ENCODE assay signal across 13 mouse cellular contexts in the genomic region with DNA sequence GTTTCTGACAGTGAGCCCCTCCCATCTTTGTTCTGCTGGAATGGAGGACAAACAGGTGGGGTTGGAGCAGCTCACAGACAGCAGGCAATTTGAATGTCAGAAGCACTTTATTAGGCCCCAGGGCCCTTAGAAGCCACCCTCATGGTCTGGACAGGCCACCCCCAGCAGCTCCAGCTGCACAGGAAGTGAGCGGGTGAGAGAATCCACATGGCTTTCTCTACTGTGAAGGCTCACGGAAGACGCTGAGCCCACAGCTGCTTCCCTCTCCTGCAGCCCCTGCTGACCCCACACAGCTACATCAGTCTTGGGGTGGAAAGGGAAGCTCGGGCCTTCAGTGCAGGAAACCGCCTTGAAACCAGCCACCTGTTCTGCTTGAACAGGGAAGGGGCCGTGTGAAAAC. TPM values are rescaled to one million over a fixed set of nuclear protein-coding genes. Genes with fewer than 3 reads are reported as not detected.
DNase-seq lines count a peak whose midpoint lies in the region; ATAC-seq and TF ChIP-seq lines count a peak whose summit lies in the region.
"Had no signal": no experiment of that assay in that cellular context is flagged by ENCODE, and none has a peak within 500 bp of the region (broad histone marks: within the 10 kb centered on the region; RNA-seq: fewer than 3 reads in every experiment).

No protein-coding gene starts in this region.

- TF ChIP-seq CTCF in kidney, postnatal 0 days (IDR thresholded peaks at IDR 0.05; ENCODE audit: low read depth), result no peak
- 0 out of 2 replicates have a peak, but pooled peaks have one; percentile 13 for TF ChIP-seq CTCF in thymus, adult 2 months (IDR thresholded peaks at IDR 0.05; ENCODE audit: borderline replicate concordance, control insufficient read depth, extremely low read depth, insufficient read depth, low read length, poor library complexity)

- WGBS in kidney, postnatal 0 days, result 14% methylated on average over 6 of the region's 6 CpGs
- WGBS in thymus, adult 2 months, result 7% methylated on average over 6 of the region's 6 CpGs
- WGBS in intestine, embryonic 16.5 days, result 36% methylated on average over 6 of the region's 6 CpGs
- WGBS in stomach, embryonic 16.5 days, result 31% methylated on average over 6 of the region's 6 CpGs

- H3K27me3 ChIP-seq in kidney, postnatal 0 days (ENCODE audit: insufficient read depth, low read length), result no peaks in the 10 kb centered on the region
- no peaks in the 10 kb centered on the region for H3K27me3 ChIP-seq in thymus, adult 2 months (ENCODE audit: control insufficient read depth, insufficient read depth, low read length)
- no peaks in the 10 kb centered on the region for H3K27me3 ChIP-seq in intestine, embryonic 16.5 days (replicated peaks; ENCODE audit: control insufficient read depth, insufficient read depth, low read length)
- no peaks in the 10 kb centered on the region for H3K27me3 ChIP-seq in stomach, embryonic 16.5 days (ENCODE audit: control insufficient read depth, insufficient read depth, low read length)

- H3K36me3 ChIP-seq in kidney, postnatal 0 days (ENCODE audit: insufficient read depth, low read length), result peaks cover 13% of the 10 kb centered on the region; the same call in 1 of the 2 replicates
- no peaks in the 10 kb centered on the region for H3K36me3 ChIP-seq in thymus, adult 2 months (ENCODE audit: control insufficient read depth, insufficient read depth, low read length)
- no peaks in the 10 kb centered on the region; the same call in 1 of the 2 replicates for H3K36me3 ChIP-seq in intestine, embryonic 16.5 days (ENCODE audit: control insufficient read depth, insufficient read depth, low read length)
- 0 out of 2 replicates have a peak, but pooled peaks cover 7% of the 10 kb centered on the region for H3K36me3 ChIP-seq in stomach, embryonic 16.5 days (ENCODE audit: control insufficient read depth, insufficient read depth, low read length)
- H3K36me3 ChIP-seq: hindbrain, embryonic 15.5 days had no signal

- DNase-seq in kidney, postnatal 0 days (ENCODE audit: low spot score), result peak; percentile 83
- no peak for DNase-seq in kidney, adult 18-20 months
- DNase-seq in thymus, adult 2 months, result no peak
- DNase-seq in thymus, postnatal 4 days, result no peak
- DNase-seq in layer of hippocampus, postnatal 14 days (ENCODE audit: low spot score in 2 of 2), result no peak
- DNase-seq in left cerebral cortex, adult 9 months (ENCODE audit: low spot score in 2 of 2), result no peak
- DNase-seq: cerebellum, adult 18-20 months; gastrocnemius, postnatal 25 days; lung, postnatal 14 days had no signal

- no peaks in the 10 kb centered on the region for H3K9me3 ChIP-seq in kidney, postnatal 0 days (replicated peaks; ENCODE audit: low read length)
- H3K9me3 ChIP-seq in intestine, embryonic 16.5 days (ENCODE audit: control insufficient read depth, low read length), result no peaks in the 10 kb centered on the region
- no peaks in the 10 kb centered on the region for H3K9me3 ChIP-seq in stomach, embryonic 16.5 days (replicated peaks; ENCODE audit: control insufficient read depth, low read length)
- H3K9me3 ChIP-seq: hindbrain, embryonic 15.5 days; midbrain, embryonic 12.5 days had no signal

- TF ChIP-seq POLR2A in thymus, adult 2 months (IDR thresholded peaks at IDR 0.05; ENCODE audit: control insufficient read depth, extremely low read depth, insufficient read depth, low read length, poor library complexity), result no peak

- no peak overlapping the region for H3K4me2 ChIP-seq in kidney, postnatal 0 days (ENCODE audit: low read length)
- no peak overlapping the region for H3K4me2 ChIP-seq in intestine, embryonic 16.5 days (ENCODE audit: low read depth, low read length)
- H3K4me2 ChIP-seq in stomach, embryonic 16.5 days (ENCODE audit: low read depth, low read length), result no peak overlapping the region
- H3K4me2 ChIP-seq: hindbrain, embryonic 15.5 days; midbrain, embryonic 12.5 days had no signal

- H3K9ac ChIP-seq in kidney, postnatal 0 days (ENCODE audit: low read depth, low read length), result no peak overlapping the region
- H3K9ac ChIP-seq in intestine, embryonic 16.5 days (ENCODE audit: low read depth, low read length), result no peak overlapping the region
- H3K9ac ChIP-seq in stomach, embryonic 16.5 days (ENCODE audit: low read length), result no peak overlapping the region
- H3K9ac ChIP-seq: hindbrain, embryonic 15.5 days; midbrain, embryonic 12.5 days had no signal

- H3K4me1 ChIP-seq in kidney, postnatal 0 days (replicated peaks; ENCODE audit: insufficient read depth, low read length), result peaks cover 4% of the 10 kb centered on the region; the same call in 1 of the 2 replicates
- H3K4me1 ChIP-seq in thymus, adult 2 months (replicated peaks; ENCODE audit: control insufficient read depth, insufficient read depth, low read length), result peaks cover 25% of the 10 kb centered on the region
- peaks cover 11% of the 10 kb centered on the region for H3K4me1 ChIP-seq in intestine, embryonic 16.5 days (ENCODE audit: control insufficient read depth, insufficient read depth, low read length)
- H3K4me1 ChIP-seq in stomach, embryonic 16.5 days (ENCODE audit: control insufficient read depth, insufficient read depth, low read length), result 0 out of 2 replicates have a peak, but pooled peaks cover 7% of the 10 kb centered on the region

- H3K4me3 ChIP-seq in kidney, postnatal 0 days (replicated peaks; ENCODE audit: low read depth, low read length), result no peak overlapping the region
- no peak overlapping the region for H3K4me3 ChIP-seq in thymus, adult 2 months (ENCODE audit: control insufficient read depth, insufficient read depth, low read length)
- no peak overlapping the region for H3K4me3 ChIP-seq in intestine, embryonic 16.5 days (ENCODE audit: low read length)
- H3K4me3 ChIP-seq in stomach, embryonic 16.5 days (replicated peaks; ENCODE audit: low read length), result no peak overlapping the region
- H3K4me3 ChIP-seq: hindbrain, embryonic 15.5 days; midbrain, embryonic 12.5 days had no signal

- H3K27ac ChIP-seq in kidney, postnatal 0 days, result no peak overlapping the region
- H3K27ac ChIP-seq in thymus, adult 2 months (ENCODE audit: control insufficient read depth, insufficient read depth, low read length), result no peak overlapping the region; the same call in 1 of the 2 replicates
- peak overlapping the region; percentile 2; the same call in 1 of the 2 replicates for H3K27ac ChIP-seq in intestine, embryonic 16.5 days (ENCODE audit: low read length)
- H3K27ac ChIP-seq in stomach, embryonic 16.5 days (ENCODE audit: low read length), result no peak overlapping the region
- H3K27ac ChIP-seq: hindbrain, embryonic 15.5 days; midbrain, embryonic 12.5 days had no signal

- no peak; the same call in 1 of the 2 replicates for ATAC-seq in kidney, postnatal 0 days (replicated peaks; ENCODE audit: low FRiP score, low read depth)
- peak; percentile 62; the same call in 1 of the 2 replicates for ATAC-seq in intestine, embryonic 16.5 days
- peak; percentile 57; the same call in 1 of the 2 replicates for ATAC-seq in stomach, embryonic 16.5 days (ENCODE audit: insufficient read depth, low FRiP score)

RNA-seq across cellular contexts. Expression of a gene that starts 8.1 kb away (rescaled TPM):
- polyA plus RNA-seq in kidney, postnatal 0 days (2015; fragmentation: Nextera tagmentation; extraction: Ambion mirVana), result 12.5 and 13.7 TPM in 2 replicates
- 6.7 and 6.8 TPM in 2 replicates for polyA plus RNA-seq in thymus, adult 2 months (2012; rRNA removed)
- 14.5 and 14.7 TPM in 2 replicates for polyA plus RNA-seq in intestine, embryonic 16.5 days (2015; fragmentation: Nextera tagmentation; extraction: Ambion mirVana)
- 12.5 and 13.2 TPM in 2 replicates for polyA plus RNA-seq in stomach, embryonic 16.5 days (2015; fragmentation: Nextera tagmentation; extraction: Ambion mirVana)
- 1 to 10 TPM; 7.5 to 8.0 TPM for total RNA-seq in layer of hippocampus, postnatal 14 days (2021)

RNA-seq across cellular contexts. Expression of a gene that starts 8.2 kb away (rescaled TPM):
- 48.6 and 49.2 TPM in 2 replicates for polyA plus RNA-seq in kidney, postnatal 0 days (2015; fragmentation: Nextera tagmentation; extraction: Ambion mirVana)
- 11.9 and 14.6 TPM in 2 replicates for polyA plus RNA-seq in thymus, adult 2 months (2012; rRNA removed)
- polyA plus RNA-seq in intestine, embryonic 16.5 days (2015; fragmentation: Nextera tagmentation; extraction: Ambion mirVana), result 30.4 and 34.6 TPM in 2 replicates
- 40.1 and 43.4 TPM in 2 replicates for polyA plus RNA-seq in stomach, embryonic 16.5 days (2015; fragmentation: Nextera tagmentation; extraction: Ambion mirVana)
- total RNA-seq in layer of hippocampus, postnatal 14 days (2021), result 10 to 100 TPM; 55.2 to 55.4 TPM
